Mouse (Mus musculus) testis, adult 2 months (tissue): ENCODE data around the gene Slc35e1.

ENCODE experiments used
- CTCF ChIP-seq: fragments of 200-500 bp; IDR thresholded peaks from 2 replicates; pipeline ENCODE4 v1.5.1; 2012; ENCODE audit warnings: low read depth, mild to moderate bottlenecking, inconsistent platforms, low read length, moderate library complexity; ENCODE audit not compliant: control insufficient read depth, insufficient read depth, insufficient replicate concordance
- POLR2A ChIP-seq: fragments of 200-500 bp; IDR thresholded peaks from 2 replicates; pipeline ENCODE4 v1.6.1; 2012; ENCODE audit warnings: low read depth, mild to moderate bottlenecking, inconsistent platforms, low read length, moderate library complexity; ENCODE audit not compliant: control insufficient read depth

- TF ChIP-seq CTCF (no peak), POLR2A (no peak)
Observed at GRCm38 (mm10) chr8:72453904-72454303, 38.5 kb downstream of the Slc35e1 start.
